Mouse (Mus musculus): ENCODE measurements around the gene Cd79b. TPM values are rescaled to one million over a fixed set of nuclear protein-coding genes. Genes with fewer than 3 reads are reported as not detected.

Gene Cd79b
- polyA plus RNA-seq, 1 experiment from 2014 or later = 7.4 TPM

GRCm38 (mm10) chr11:106328521-106328920 lies 14.0 kb upstream of the Cd79b start:
- no peak for ATAC-seq (ENCODE audit: low FRiP score, low TSS enrichment)
- Histone ChIP-seq H3K4me1 (ENCODE audit: control insufficient read depth, insufficient read depth, low read length) (peaks cover 14% of the 10 kb centered on the region), H3K27ac (ENCODE audit: low read depth, low read length) (no peak overlapping the region), H3K36me3 (ENCODE audit: control insufficient read depth, insufficient read depth, low read length) (no peaks in the 10 kb centered on the region), H3K4me2 (replicated peaks; ENCODE audit: low read depth, low read length) (no peak overlapping the region), H3K9me3 (ENCODE audit: control insufficient read depth, low read length) (no peaks in the 10 kb centered on the region), H3K27me3 (ENCODE audit: control insufficient read depth, insufficient read depth, low read length) (no peaks in the 10 kb centered on the region), H3K9ac (ENCODE audit: low read depth, low read length) (no peak overlapping the region), H3K4me3 (ENCODE audit: low read length) (no peak overlapping the region)
- WGBS = 34% methylated on average over 5 of the region's 5 CpGs

- H3K27ac ChIP-seq (ENCODE audit: low read depth, low read length) = no peak overlapping the region
- H3K9me3 ChIP-seq (ENCODE audit: control insufficient read depth, low read length) = no peaks in the 10 kb centered on the region
- H3K36me3 ChIP-seq (ENCODE audit: control insufficient read depth, insufficient read depth, low read length) = no peaks in the 10 kb centered on the region
- H3K4me1 ChIP-seq (ENCODE audit: control insufficient read depth, insufficient read depth, low read length) = peaks cover 14% of the 10 kb centered on the region
- no peak overlapping the region for H3K4me2 ChIP-seq (replicated peaks; ENCODE audit: low read depth, low read length)
- no peak for ATAC-seq (ENCODE audit: low FRiP score, low TSS enrichment)
- H3K27me3 ChIP-seq (ENCODE audit: control insufficient read depth, insufficient read depth, low read length) = no peaks in the 10 kb centered on the region
- no peak overlapping the region for H3K9ac ChIP-seq (ENCODE audit: low read depth, low read length)
- 81% methylated on average over 8 of the region's 8 CpGs for WGBS
- H3K4me3 ChIP-seq (ENCODE audit: low read length) = no peak overlapping the region
These were observed 11.9 kb upstream of the Cd79b start for GRCm38 (mm10) chr11:106326475-106326874.

- no peak overlapping the region for H3K9ac ChIP-seq (ENCODE audit: low read depth, low read length)
- no peaks in the 10 kb centered on the region for H3K9me3 ChIP-seq (ENCODE audit: control insufficient read depth, low read length)
- peak overlapping the region; percentile 13; the same call in 1 of the 2 replicates for H3K27ac ChIP-seq (ENCODE audit: low read depth, low read length)
- WGBS = 55% methylated on average over 8 of the region's 8 CpGs
- peak; percentile 1; the same call in 1 of the 2 replicates for ATAC-seq (ENCODE audit: low FRiP score, low TSS enrichment)
- H3K4me3 ChIP-seq (ENCODE audit: low read length) = no peak overlapping the region
- H3K4me2 ChIP-seq (replicated peaks; ENCODE audit: low read depth, low read length) = no peak overlapping the region
- peaks cover 14% of the 10 kb centered on the region for H3K4me1 ChIP-seq (ENCODE audit: control insufficient read depth, insufficient read depth, low read length)
- H3K36me3 ChIP-seq (ENCODE audit: control insufficient read depth, insufficient read depth, low read length) = no peaks in the 10 kb centered on the region
- no peaks in the 10 kb centered on the region for H3K27me3 ChIP-seq (ENCODE audit: control insufficient read depth, insufficient read depth, low read length)
These were observed 11.1 kb upstream of the Cd79b start for GRCm38 (mm10) chr11:106325566-106326206.

- 23% methylated on average over 5 of the region's 5 CpGs for WGBS
- Histone ChIP-seq H3K9ac (ENCODE audit: low read depth, low read length) (no peak overlapping the region), H3K9me3 (ENCODE audit: control insufficient read depth, low read length) (no peaks in the 10 kb centered on the region), H3K27ac (ENCODE audit: low read depth, low read length) (peak overlapping the region; percentile 39; the same call in 1 of the 2 replicates), H3K36me3 (ENCODE audit: control insufficient read depth, insufficient read depth, low read length) (no peaks in the 10 kb centered on the region), H3K4me1 (ENCODE audit: control insufficient read depth, insufficient read depth, low read length) (peaks cover 14% of the 10 kb centered on the region), H3K4me3 (ENCODE audit: low read length) (no peak overlapping the region), H3K4me2 (replicated peaks; ENCODE audit: low read depth, low read length) (no peak overlapping the region), H3K27me3 (ENCODE audit: control insufficient read depth, insufficient read depth, low read length) (no peaks in the 10 kb centered on the region)
- ATAC-seq (ENCODE audit: low FRiP score, low TSS enrichment) = peak; percentile 73
These were observed 10.3 kb upstream of the Cd79b start for GRCm38 (mm10) chr11:106324858-106325257.

GRCm38 (mm10) chr11:106318406-106319366 lies 4.1 kb upstream of the Cd79b start:
- 68% methylated on average over 21 of the region's 21 CpGs for WGBS
- Histone ChIP-seq H3K9ac (ENCODE audit: low read depth, low read length) (no peak overlapping the region), H3K4me3 (ENCODE audit: low read length) (no peak overlapping the region), H3K4me2 (replicated peaks; ENCODE audit: low read depth, low read length) (no peak overlapping the region), H3K4me1 (ENCODE audit: control insufficient read depth, insufficient read depth, low read length) (peaks cover 17% of the 10 kb centered on the region), H3K27ac (ENCODE audit: low read depth, low read length) (no peak overlapping the region), H3K36me3 (ENCODE audit: control insufficient read depth, insufficient read depth, low read length) (no peaks in the 10 kb centered on the region), H3K27me3 (ENCODE audit: control insufficient read depth, insufficient read depth, low read length) (no peaks in the 10 kb centered on the region), H3K9me3 (ENCODE audit: control insufficient read depth, low read length) (no peaks in the 10 kb centered on the region)
- ATAC-seq (ENCODE audit: low FRiP score, low TSS enrichment) = no peak

- Histone ChIP-seq H3K4me1 (ENCODE audit: control insufficient read depth, insufficient read depth, low read length) (peaks cover 24% of the 10 kb centered on the region), H3K27ac (ENCODE audit: low read depth, low read length) (no peak overlapping the region), H3K9ac (ENCODE audit: low read depth, low read length) (no peak overlapping the region), H3K27me3 (ENCODE audit: control insufficient read depth, insufficient read depth, low read length) (no peaks in the 10 kb centered on the region), H3K4me3 (ENCODE audit: low read length) (no peak overlapping the region), H3K36me3 (ENCODE audit: control insufficient read depth, insufficient read depth, low read length) (no peaks in the 10 kb centered on the region), H3K4me2 (replicated peaks; ENCODE audit: low read depth, low read length) (no peak overlapping the region), H3K9me3 (ENCODE audit: control insufficient read depth, low read length) (no peaks in the 10 kb centered on the region)
- 84% methylated on average over 7 of the region's 7 CpGs for WGBS
- no peak for ATAC-seq (ENCODE audit: low FRiP score, low TSS enrichment)
These were observed 3.2 kb upstream of the Cd79b start for GRCm38 (mm10) chr11:106317801-106318200.

GRCm38 (mm10) chr11:106316416-106316815 lies 1.9 kb upstream of the Cd79b start:
- no peaks in the 10 kb centered on the region for H3K9me3 ChIP-seq (ENCODE audit: control insufficient read depth, low read length)
- peaks cover 24% of the 10 kb centered on the region for H3K4me1 ChIP-seq (ENCODE audit: control insufficient read depth, insufficient read depth, low read length)
- no peaks in the 10 kb centered on the region for H3K36me3 ChIP-seq (ENCODE audit: control insufficient read depth, insufficient read depth, low read length)
- no peak for ATAC-seq (ENCODE audit: low FRiP score, low TSS enrichment)
- no peak overlapping the region for H3K4me2 ChIP-seq (replicated peaks; ENCODE audit: low read depth, low read length)
- no peak overlapping the region for H3K4me3 ChIP-seq (ENCODE audit: low read length)
- no peak overlapping the region for H3K27ac ChIP-seq (ENCODE audit: low read depth, low read length)
- no peaks in the 10 kb centered on the region for H3K27me3 ChIP-seq (ENCODE audit: control insufficient read depth, insufficient read depth, low read length)
- H3K9ac ChIP-seq (ENCODE audit: low read depth, low read length) = no peak overlapping the region
- 56% methylated on average over 1 of the region's 1 CpGs for WGBS

GRCm38 (mm10) chr11:106313533-106313932 lies 1.0 kb downstream of the Cd79b start:
- Histone ChIP-seq H3K4me1 (ENCODE audit: control insufficient read depth, insufficient read depth, low read length) (peaks cover 19% of the 10 kb centered on the region), H3K27me3 (ENCODE audit: control insufficient read depth, insufficient read depth, low read length) (no peaks in the 10 kb centered on the region), H3K9me3 (ENCODE audit: control insufficient read depth, low read length) (no peaks in the 10 kb centered on the region), H3K27ac (ENCODE audit: low read depth, low read length) (peak overlapping the region; percentile 31), H3K4me3 (ENCODE audit: low read length) (peak overlapping the region; percentile 9; the same call in 1 of the 2 replicates), H3K36me3 (ENCODE audit: control insufficient read depth, insufficient read depth, low read length) (no peaks in the 10 kb centered on the region), H3K9ac (ENCODE audit: low read depth, low read length) (no peak overlapping the region), H3K4me2 (replicated peaks; ENCODE audit: low read depth, low read length) (peak overlapping the region; percentile 5; the same call in 1 of the 2 replicates)
- peak; percentile 65 for ATAC-seq (ENCODE audit: low FRiP score, low TSS enrichment)
- WGBS = 22% methylated on average over 5 of the region's 5 CpGs

- H3K36me3 ChIP-seq (ENCODE audit: control insufficient read depth, insufficient read depth, low read length) = no peaks in the 10 kb centered on the region
- 68% methylated on average over 5 of the region's 5 CpGs for WGBS
- no peak overlapping the region for H3K9ac ChIP-seq (ENCODE audit: low read depth, low read length)
- H3K4me3 ChIP-seq (ENCODE audit: low read length) = no peak overlapping the region
- no peak overlapping the region for H3K27ac ChIP-seq (ENCODE audit: low read depth, low read length)
- peaks cover 24% of the 10 kb centered on the region for H3K4me1 ChIP-seq (ENCODE audit: control insufficient read depth, insufficient read depth, low read length)
- no peak for ATAC-seq (ENCODE audit: low FRiP score, low TSS enrichment)
- no peaks in the 10 kb centered on the region for H3K9me3 ChIP-seq (ENCODE audit: control insufficient read depth, low read length)
- no peaks in the 10 kb centered on the region for H3K27me3 ChIP-seq (ENCODE audit: control insufficient read depth, insufficient read depth, low read length)
- no peak overlapping the region for H3K4me2 ChIP-seq (replicated peaks; ENCODE audit: low read depth, low read length)
These were observed 4.4 kb downstream of the Cd79b start for GRCm38 (mm10) chr11:106310123-106310522.

Data from kidney, embryonic 14.5 days (tissue).